Mouse (Mus musculus): ENCODE results near the gene Rtn4rl2. TPM values are rescaled to one million over a fixed set of nuclear protein-coding genes. Genes with fewer than 3 reads are reported as not detected.

The Rtn4rl2 gene
- polyA plus RNA-seq, 1 experiment: 0.13 TPM

DNA sequence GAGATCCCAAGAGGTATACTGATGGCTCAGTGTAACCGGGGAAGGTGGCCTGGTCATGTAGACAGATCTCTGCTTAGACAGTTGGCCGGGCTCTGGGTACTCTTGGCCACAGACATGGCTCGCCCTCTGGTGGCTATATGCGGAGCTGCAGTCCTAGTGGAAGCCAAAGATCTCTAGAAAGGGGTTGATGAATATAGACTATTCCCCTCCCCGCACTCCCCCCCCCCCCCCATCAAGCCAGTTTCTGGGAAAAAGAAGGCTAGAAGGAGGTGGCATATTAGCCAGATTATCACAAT lies 3.5 kb upstream of the Rtn4rl2 start:
- Histone ChIP-seq H3K27me3 (ENCODE audit: control insufficient read depth, insufficient read depth, insufficient read length) (peaks cover 38% of the 10 kb centered on the region), H3K79me2 (ENCODE audit: control insufficient read depth, insufficient read depth) (no peaks in the 10 kb centered on the region), H3K36me3 (ENCODE audit: control insufficient read depth, insufficient read depth) (no peaks in the 10 kb centered on the region), H3K4me3 (no peak overlapping the region), H3ac (ENCODE audit: control insufficient read depth, insufficient read length) (no peak overlapping the region), H3K4me2 (ENCODE audit: low read depth) (peak overlapping the region; percentile 99)
- no peak for TF ChIP-seq TCF3 (IDR thresholded peaks at IDR 0.05; ENCODE audit: insufficient read length, low read depth)
- TF ChIP-seq TCF12 (IDR thresholded peaks at IDR 0.05; ENCODE audit: insufficient read depth, poor library complexity, severe bottlenecking): no peak
- TF ChIP-seq MYOD1 (IDR thresholded peaks at IDR 0.05; ENCODE audit: control insufficient read depth in 1 of 3, insufficient read length in 2 of 3, low read depth in 2 of 3): no peak
- no peak for TF ChIP-seq MAX (IDR thresholded peaks at IDR 0.05; ENCODE audit: low read depth)
- TF ChIP-seq POLR2A (IDR thresholded peaks at IDR 0.05; ENCODE audit: insufficient read length, low read depth): no peak
- no peak for TF ChIP-seq MYOG (IDR thresholded peaks at IDR 0.05; ENCODE audit: control insufficient read depth in 1 of 3, insufficient read depth in 1 of 3, insufficient read length in 2 of 3, low read depth in 2 of 3)
- no peak for TF ChIP-seq REST (IDR thresholded peaks at IDR 0.05; ENCODE audit: insufficient read depth, insufficient read length)
- TF ChIP-seq POLR2AphosphoS2 (IDR thresholded peaks at IDR 0.05; ENCODE audit: insufficient read length, low read depth): no peak
- no peak for TF ChIP-seq SRF (IDR thresholded peaks at IDR 0.05; ENCODE audit: control insufficient read depth, insufficient read length, low read depth)
- TF ChIP-seq USF1 (IDR thresholded peaks at IDR 0.05; ENCODE audit: low read depth): no peak
- no peak for TF ChIP-seq CEBPB (IDR thresholded peaks at IDR 0.05; ENCODE audit: insufficient read depth, poor library complexity, severe bottlenecking)

- Histone ChIP-seq H3K79me2 (ENCODE audit: control insufficient read depth, insufficient read depth) (no peaks in the 10 kb centered on the region), H3K27me3 (ENCODE audit: control insufficient read depth, insufficient read depth, insufficient read length) (peaks cover 36% of the 10 kb centered on the region), H3K4me3 (peak overlapping the region; percentile 18), H3K4me2 (ENCODE audit: low read depth) (peak overlapping the region; percentile 99), H3ac (ENCODE audit: control insufficient read depth, insufficient read length) (no peak overlapping the region), H3K36me3 (ENCODE audit: control insufficient read depth, insufficient read depth) (no peaks in the 10 kb centered on the region)
- peak in 2 of 3 experiments; percentile 35 to 81 for TF ChIP-seq MYOG (IDR thresholded peaks at IDR 0.05; ENCODE audit: control insufficient read depth in 1 of 3, insufficient read depth in 1 of 3, insufficient read length in 2 of 3, low read depth in 2 of 3)
- no peak for TF ChIP-seq SRF (IDR thresholded peaks at IDR 0.05; ENCODE audit: control insufficient read depth, insufficient read length, low read depth)
- no peak for TF ChIP-seq TCF12 (IDR thresholded peaks at IDR 0.05; ENCODE audit: insufficient read depth, poor library complexity, severe bottlenecking)
- no peak for TF ChIP-seq POLR2AphosphoS2 (IDR thresholded peaks at IDR 0.05; ENCODE audit: insufficient read length, low read depth)
- no peak for TF ChIP-seq REST (IDR thresholded peaks at IDR 0.05; ENCODE audit: insufficient read depth, insufficient read length)
- no peak for TF ChIP-seq CEBPB (IDR thresholded peaks at IDR 0.05; ENCODE audit: insufficient read depth, poor library complexity, severe bottlenecking)
- TF ChIP-seq POLR2A (IDR thresholded peaks at IDR 0.05; ENCODE audit: insufficient read length, low read depth): no peak
- no peak for TF ChIP-seq TCF3 (IDR thresholded peaks at IDR 0.05; ENCODE audit: insufficient read length, low read depth)
- no peak for TF ChIP-seq MAX (IDR thresholded peaks at IDR 0.05; ENCODE audit: low read depth)
- no peak for TF ChIP-seq E2F4 (IDR thresholded peaks at IDR 0.05; ENCODE audit: insufficient read depth)
- peak in 2 of 3 experiments; percentile 74 to 85 for TF ChIP-seq MYOD1 (IDR thresholded peaks at IDR 0.05; ENCODE audit: control insufficient read depth in 1 of 3, insufficient read length in 2 of 3, low read depth in 2 of 3)
Measured at GRCm38 (mm10) chr2:84889316-84890044, 3.0 kb upstream of the Rtn4rl2 start.

GRCm38 (mm10) chr2:84888657-84889315 lies 2.3 kb upstream of the Rtn4rl2 start:
- Histone ChIP-seq H3K4me3 (peak overlapping the region; percentile 18), H3K4me2 (ENCODE audit: low read depth) (peak overlapping the region; percentile 99), H3K36me3 (ENCODE audit: control insufficient read depth, insufficient read depth) (no peaks in the 10 kb centered on the region), H3K79me2 (ENCODE audit: control insufficient read depth, insufficient read depth) (no peaks in the 10 kb centered on the region), H3ac (ENCODE audit: control insufficient read depth, insufficient read length) (no peak overlapping the region), H3K27me3 (ENCODE audit: control insufficient read depth, insufficient read depth, insufficient read length) (peaks cover 34% of the 10 kb centered on the region)
- TF ChIP-seq E2F4 (IDR thresholded peaks at IDR 0.05; ENCODE audit: insufficient read depth) (no peak), TCF12 (IDR thresholded peaks at IDR 0.05; ENCODE audit: insufficient read depth, poor library complexity, severe bottlenecking) (no peak), USF1 (IDR thresholded peaks at IDR 0.05; ENCODE audit: low read depth) (no peak), MAX (IDR thresholded peaks at IDR 0.05; ENCODE audit: low read depth) (no peak), TCF3 (IDR thresholded peaks at IDR 0.05; ENCODE audit: insufficient read length, low read depth) (no peak), MYOD1 (IDR thresholded peaks at IDR 0.05; ENCODE audit: control insufficient read depth in 1 of 3, insufficient read length in 2 of 3, low read depth in 2 of 3) (no peak), MYOG (IDR thresholded peaks at IDR 0.05; ENCODE audit: control insufficient read depth in 1 of 3, insufficient read depth in 1 of 3, insufficient read length in 2 of 3, low read depth in 2 of 3) (no peak), POLR2A (IDR thresholded peaks at IDR 0.05; ENCODE audit: insufficient read length, low read depth) (no peak), CEBPB (IDR thresholded peaks at IDR 0.05; ENCODE audit: insufficient read depth, poor library complexity, severe bottlenecking) (no peak), POLR2AphosphoS2 (IDR thresholded peaks at IDR 0.05; ENCODE audit: insufficient read length, low read depth) (no peak), SRF (IDR thresholded peaks at IDR 0.05; ENCODE audit: control insufficient read depth, insufficient read length, low read depth) (no peak), REST (IDR thresholded peaks at IDR 0.05; ENCODE audit: insufficient read depth, insufficient read length) (no peak)

- no peak overlapping the region for H3ac ChIP-seq (ENCODE audit: control insufficient read depth, insufficient read length)
- peak overlapping the region; percentile 99 for H3K4me2 ChIP-seq (ENCODE audit: low read depth)
- peak overlapping the region; percentile 18 for H3K4me3 ChIP-seq
- no peak for TF ChIP-seq MAX (IDR thresholded peaks at IDR 0.05; ENCODE audit: low read depth)
- no peak for TF ChIP-seq CEBPB (IDR thresholded peaks at IDR 0.05; ENCODE audit: insufficient read depth, poor library complexity, severe bottlenecking)
- no peak for TF ChIP-seq POLR2AphosphoS2 (IDR thresholded peaks at IDR 0.05; ENCODE audit: insufficient read length, low read depth)
- TF ChIP-seq E2F4 (IDR thresholded peaks at IDR 0.05; ENCODE audit: insufficient read depth): no peak
- no peak for TF ChIP-seq TCF3 (IDR thresholded peaks at IDR 0.05; ENCODE audit: insufficient read length, low read depth)
- no peak for TF ChIP-seq TCF12 (IDR thresholded peaks at IDR 0.05; ENCODE audit: insufficient read depth, poor library complexity, severe bottlenecking)
- no peak for TF ChIP-seq MYOD1 (IDR thresholded peaks at IDR 0.05; ENCODE audit: control insufficient read depth in 1 of 3, insufficient read length in 2 of 3, low read depth in 2 of 3)
- TF ChIP-seq SRF (IDR thresholded peaks at IDR 0.05; ENCODE audit: control insufficient read depth, insufficient read length, low read depth): no peak
- TF ChIP-seq MYOG (IDR thresholded peaks at IDR 0.05; ENCODE audit: control insufficient read depth in 1 of 3, insufficient read depth in 1 of 3, insufficient read length in 2 of 3, low read depth in 2 of 3): no peak
- no peak for TF ChIP-seq REST (IDR thresholded peaks at IDR 0.05; ENCODE audit: insufficient read depth, insufficient read length)
- no peak for TF ChIP-seq USF1 (IDR thresholded peaks at IDR 0.05; ENCODE audit: low read depth)
- TF ChIP-seq POLR2A (IDR thresholded peaks at IDR 0.05; ENCODE audit: insufficient read length, low read depth): no peak
- no peaks in the 10 kb centered on the region for H3K36me3 ChIP-seq (ENCODE audit: control insufficient read depth, insufficient read depth)
- peaks cover 28% of the 10 kb centered on the region for H3K27me3 ChIP-seq (ENCODE audit: control insufficient read depth, insufficient read depth, insufficient read length)
- no peaks in the 10 kb centered on the region for H3K79me2 ChIP-seq (ENCODE audit: control insufficient read depth, insufficient read depth)
Measured at GRCm38 (mm10) chr2:84887411-84888271, 1.1 kb upstream of the Rtn4rl2 start.

All from myocyte (in vitro differentiated cells).